Mouse (Mus musculus) intestine, embryonic 15.5 days (tissue): Measurements from ENCODE around the gene Cct5. TPM values are rescaled to one million over a fixed set of nuclear protein-coding genes. Genes with fewer than 3 reads are reported as not detected.
A peak's percentile ranks its signal among the peaks of the same experiment; 100 is the strongest.

Source experiments
- ATAC-seq: fragments of 200-750 bp; cut with Nextera tagmentation; 2 replicates; pipeline ENCODE4 v1.8.0; 2017; ENCODE audit warnings: moderate TSS enrichment, moderate library complexity
- H3K27ac ChIP-seq: fragments of 300-500 bp; sonication (generic); 2 replicates; pipeline ENCODE4 v1.5.1; 2015; ENCODE audit warnings: mild to moderate bottlenecking, inconsistent platforms
- H3K27me3 ChIP-seq: fragments of 300-500 bp; sonication (generic); replicated peaks from 2 replicates; pipeline ENCODE4 v1.6.1; 2015; ENCODE audit warnings: inconsistent platforms
- H3K36me3 ChIP-seq: fragments of 300-500 bp; sonication (generic); 2 replicates; pipeline ENCODE4 v1.6.1; 2015; ENCODE audit warnings: inconsistent platforms
- H3K4me1 ChIP-seq: fragments of 300-500 bp; sonication (generic); replicated peaks from 2 replicates; pipeline ENCODE4 v1.6.1; 2015; ENCODE audit warnings: inconsistent platforms
- H3K4me2 ChIP-seq: fragments of 300-500 bp; sonication (generic); replicated peaks from 2 replicates; pipeline ENCODE4 v1.6.1; 2015; ENCODE audit warnings: mild to moderate bottlenecking, inconsistent platforms
- H3K4me3 ChIP-seq: fragments of 300-500 bp; sonication (generic); replicated peaks from 2 replicates; pipeline ENCODE4 v1.5.1; 2015; ENCODE audit warnings: inconsistent platforms
- H3K9ac ChIP-seq: fragments of 300-500 bp; sonication (generic); 2 replicates; pipeline ENCODE4 v1.6.1; 2015; ENCODE audit warnings: inconsistent platforms
- H3K9me3 ChIP-seq: fragments of 300-500 bp; sonication (generic); 2 replicates; pipeline ENCODE4 v1.6.1; 2016; ENCODE audit warnings: inconsistent platforms
- WGBS: fragments of 180-500 bp; shearing (Covaris S2); methylation state at CpG from one replicate; pipeline ENCODE4 v1.1.7; 2015; 5-methylcytosine and 5-hydroxymethylcytosine counted together
- polyA plus RNA-seq: library from polyadenylated mRNA; unstranded; fragments of >200 nt; fragmentation: Nextera tagmentation; extraction: Ambion mirVana; gene quantifications from 2 replicates; pipeline ENCODE4 v1.2.1, GENCODE M21; 2015

Cct5 gene
- polyA plus RNA-seq, 1 experiment from 2014 or later = 508 TPM

GRCm38 (mm10) chr15:31573287-31573686, 28.3 kb downstream of the Cct5 start:
- Histone ChIP-seq H3K36me3 (no peaks in the 10 kb centered on the region), H3K4me2 (no peak overlapping the region), H3K9ac (no peak overlapping the region), H3K4me3 (no peak overlapping the region), H3K4me1 (peaks cover 9% of the 10 kb centered on the region), H3K27ac (no peak overlapping the region), H3K9me3 (no peaks in the 10 kb centered on the region), H3K27me3 (no peaks in the 10 kb centered on the region)
- no peak for ATAC-seq
- 81% methylated on average over 4 of the region's 4 CpGs for WGBS

DNA sequence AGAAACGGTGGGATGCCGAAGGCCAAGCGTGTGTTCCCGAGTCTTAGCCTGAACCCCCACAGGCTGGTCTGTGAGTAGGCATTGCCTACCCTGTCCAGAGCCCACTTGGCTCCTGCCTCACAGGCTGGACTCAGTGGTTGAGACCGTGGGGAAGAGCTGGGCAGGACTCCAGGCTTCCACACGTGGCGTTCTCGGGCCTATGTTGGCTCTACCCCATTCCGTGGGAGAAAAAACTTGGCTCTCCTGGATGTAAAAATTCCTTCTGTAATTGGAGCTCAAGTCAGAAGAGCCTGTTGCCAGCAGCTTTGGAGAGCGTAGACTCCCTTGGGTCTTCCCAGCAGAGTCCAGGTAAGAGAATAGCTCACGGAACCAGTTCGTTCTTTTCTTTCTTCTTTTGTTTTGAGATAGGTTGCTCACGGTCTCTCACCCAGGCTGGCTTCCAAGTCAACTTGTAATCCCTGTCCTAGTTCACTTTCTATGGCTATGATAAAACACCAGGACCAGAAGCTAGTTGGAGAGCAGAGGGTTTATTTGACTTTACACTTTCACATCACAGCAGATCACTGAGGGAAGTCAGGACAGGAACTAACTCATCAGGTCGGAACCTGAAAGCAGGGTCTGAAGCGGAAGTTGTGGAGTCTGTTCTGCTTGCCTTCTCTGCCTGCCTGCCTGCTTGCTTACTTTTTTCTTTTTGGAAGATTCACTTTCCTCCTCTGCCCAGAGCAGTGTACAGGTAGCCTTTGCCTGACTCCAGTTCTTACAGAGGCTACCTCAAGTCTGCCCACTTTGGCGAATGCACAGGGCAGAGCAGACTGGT, 29.5 kb downstream of the Cct5 start:
- WGBS = 84% methylated on average over 16 of the region's 16 CpGs
- H3K27me3 ChIP-seq = no peaks in the 10 kb centered on the region
- H3K36me3 ChIP-seq = no peaks in the 10 kb centered on the region
- ATAC-seq = no peak
- no peaks in the 10 kb centered on the region for H3K9me3 ChIP-seq
- H3K4me2 ChIP-seq = no peak overlapping the region
- no peak overlapping the region for H3K9ac ChIP-seq
- H3K27ac ChIP-seq = no peak overlapping the region
- no peak overlapping the region for H3K4me3 ChIP-seq
- peaks cover 9% of the 10 kb centered on the region for H3K4me1 ChIP-seq

DNA sequence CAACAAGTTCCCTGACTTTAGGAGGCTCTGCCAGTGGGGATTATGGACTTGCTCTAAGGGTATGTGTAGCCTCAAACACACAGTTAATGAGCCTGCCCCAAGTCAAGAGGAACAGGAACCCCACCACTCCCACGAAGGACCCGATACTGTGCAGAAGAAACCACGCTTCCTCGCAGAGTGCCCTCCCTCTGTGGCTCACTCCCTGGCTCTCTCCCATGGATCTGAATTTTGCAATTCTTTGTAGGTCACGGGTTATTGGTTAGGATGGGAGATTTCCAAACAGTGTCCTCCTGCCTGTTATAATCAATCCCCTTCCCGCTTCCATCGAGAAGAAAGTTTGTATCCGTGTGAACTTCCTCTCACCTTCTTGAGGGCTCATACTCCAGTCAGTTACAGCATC, 30.6 kb downstream of the Cct5 start:
- H3K9me3 ChIP-seq = no peaks in the 10 kb centered on the region
- 92% methylated on average over 8 of the region's 8 CpGs for WGBS
- no peaks in the 10 kb centered on the region for H3K36me3 ChIP-seq
- no peak overlapping the region for H3K9ac ChIP-seq
- H3K27ac ChIP-seq = no peak overlapping the region
- no peak overlapping the region for H3K4me2 ChIP-seq
- no peaks in the 10 kb centered on the region for H3K27me3 ChIP-seq
- H3K4me1 ChIP-seq = peaks cover 9% of the 10 kb centered on the region
- no peak overlapping the region for H3K4me3 ChIP-seq
- ATAC-seq = no peak

DNA sequence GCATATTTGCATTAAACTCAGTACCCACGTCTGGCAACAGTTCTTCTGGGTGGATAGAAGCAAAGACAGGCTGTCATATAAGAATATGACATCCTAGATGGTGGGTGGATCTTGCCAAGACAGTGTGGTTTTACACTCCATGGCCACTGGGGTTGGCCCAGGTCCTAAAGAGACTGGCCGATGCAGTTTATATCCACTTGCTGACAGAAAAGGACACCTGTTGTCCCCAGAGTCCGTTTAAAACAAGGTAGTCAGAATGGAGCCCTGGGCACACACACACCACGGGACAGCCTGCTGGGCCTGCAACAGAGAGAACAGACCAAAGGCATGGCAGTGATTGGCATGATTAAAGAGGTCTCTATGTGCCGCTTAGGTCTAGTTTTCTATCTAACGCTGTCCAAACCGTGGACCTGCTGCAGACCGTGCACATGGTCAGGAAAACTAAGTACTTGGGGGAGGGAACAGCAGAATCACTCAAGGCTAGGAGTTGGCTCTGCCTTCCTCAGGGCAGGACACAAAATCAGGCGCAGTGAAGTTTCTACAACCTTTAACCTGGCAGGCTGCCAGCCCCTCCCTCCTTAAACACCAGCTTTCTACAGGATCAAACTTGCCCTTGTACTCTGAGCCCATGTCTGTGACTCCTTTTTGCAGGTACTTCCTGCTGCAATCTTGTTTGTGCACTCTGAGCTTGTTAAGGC, 32.1 kb downstream of the Cct5 start:
- WGBS = 55% methylated on average over 9 of the region's 9 CpGs
- peak overlapping the region; percentile 85 for H3K27ac ChIP-seq
- peak overlapping the region; percentile 48 for H3K4me2 ChIP-seq
- no peak overlapping the region for H3K9ac ChIP-seq
- peaks cover 11% of the 10 kb centered on the region for H3K4me1 ChIP-seq
- ATAC-seq = peak; percentile 85
- H3K36me3 ChIP-seq = no peaks in the 10 kb centered on the region
- 0 out of 2 replicates have a peak overlapping the region, but pooled peaks have one; percentile 1 for H3K4me3 ChIP-seq
- no peaks in the 10 kb centered on the region for H3K9me3 ChIP-seq
- no peaks in the 10 kb centered on the region for H3K27me3 ChIP-seq

- Histone ChIP-seq H3K27me3 (no peaks in the 10 kb centered on the region), H3K9ac (peak overlapping the region; percentile 4; the same call in 1 of the 2 replicates), H3K4me2 (peak overlapping the region; percentile 48), H3K4me1 (peaks cover 11% of the 10 kb centered on the region), H3K36me3 (no peaks in the 10 kb centered on the region), H3K4me3 (0 out of 2 replicates have a peak overlapping the region, but pooled peaks have one; percentile 7), H3K9me3 (no peaks in the 10 kb centered on the region), H3K27ac (peak overlapping the region; percentile 85)
- peak; percentile 67 for ATAC-seq
- 13% methylated on average over 12 of the region's 12 CpGs for WGBS
Measured at GRCm38 (mm10) chr15:31568581-31568996, 33.0 kb downstream of the Cct5 start.

GRCm38 (mm10) chr15:31567431-31567830, 34.2 kb downstream of the Cct5 start:
- Histone ChIP-seq H3K27ac (no peak overlapping the region), H3K4me3 (no peak overlapping the region), H3K9me3 (no peaks in the 10 kb centered on the region), H3K27me3 (no peaks in the 10 kb centered on the region), H3K4me2 (no peak overlapping the region), H3K9ac (no peak overlapping the region), H3K36me3 (no peaks in the 10 kb centered on the region), H3K4me1 (peaks cover 11% of the 10 kb centered on the region)
- WGBS = 78% methylated on average over 7 of the region's 7 CpGs
- ATAC-seq = no peak

GRCm38 (mm10) chr15:31565786-31566185, 35.8 kb downstream of the Cct5 start:
- Histone ChIP-seq H3K4me2 (no peak overlapping the region), H3K27ac (no peak overlapping the region), H3K4me1 (peaks cover 11% of the 10 kb centered on the region), H3K27me3 (no peaks in the 10 kb centered on the region), H3K9me3 (no peaks in the 10 kb centered on the region), H3K9ac (no peak overlapping the region), H3K4me3 (no peak overlapping the region), H3K36me3 (no peaks in the 10 kb centered on the region)
- ATAC-seq = no peak
- 74% methylated on average over 1 of the region's 1 CpGs for WGBS

DNA sequence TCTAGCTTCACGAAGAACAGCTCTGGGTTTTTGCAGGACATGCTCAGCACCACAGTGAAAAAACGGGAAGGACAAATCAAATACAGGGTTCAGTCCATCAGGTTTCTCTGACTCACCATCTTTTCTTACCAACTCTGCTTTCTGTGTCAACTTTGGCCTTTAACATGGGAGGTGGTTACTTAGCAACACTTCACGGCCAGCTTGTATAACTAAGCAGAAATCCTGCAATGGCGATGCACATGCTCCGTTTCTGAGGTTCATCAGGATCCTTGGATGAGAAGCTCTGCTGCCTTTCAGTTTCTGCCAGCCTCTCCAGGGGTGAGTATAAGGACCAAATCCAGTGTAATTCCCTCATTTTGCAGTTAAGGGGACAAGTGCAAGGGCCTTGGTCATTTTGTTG, 36.4 kb downstream of the Cct5 start, which contains the start of gene Cmbl:
TSS of gene Cmbl (plus strand) at position 206 of the 400 bp plus-strand sequence.
- Histone ChIP-seq H3K9me3 (no peaks in the 10 kb centered on the region), H3K4me3 (no peak within 1 kb of the TSS), H3K4me1 (peaks cover 8% of the 10 kb centered on the region), H3K4me2 (no peak within 1 kb of the TSS), H3K9ac (no peak within 1 kb of the TSS), H3K27ac (no peak within 1 kb of the TSS), H3K27me3 (no peaks in the 10 kb centered on the region), H3K36me3 (no peaks in the 10 kb centered on the region)
- WGBS = 57% methylated on average over 5 of the region's 5 CpGs
- ATAC-seq = no peak

DNA sequence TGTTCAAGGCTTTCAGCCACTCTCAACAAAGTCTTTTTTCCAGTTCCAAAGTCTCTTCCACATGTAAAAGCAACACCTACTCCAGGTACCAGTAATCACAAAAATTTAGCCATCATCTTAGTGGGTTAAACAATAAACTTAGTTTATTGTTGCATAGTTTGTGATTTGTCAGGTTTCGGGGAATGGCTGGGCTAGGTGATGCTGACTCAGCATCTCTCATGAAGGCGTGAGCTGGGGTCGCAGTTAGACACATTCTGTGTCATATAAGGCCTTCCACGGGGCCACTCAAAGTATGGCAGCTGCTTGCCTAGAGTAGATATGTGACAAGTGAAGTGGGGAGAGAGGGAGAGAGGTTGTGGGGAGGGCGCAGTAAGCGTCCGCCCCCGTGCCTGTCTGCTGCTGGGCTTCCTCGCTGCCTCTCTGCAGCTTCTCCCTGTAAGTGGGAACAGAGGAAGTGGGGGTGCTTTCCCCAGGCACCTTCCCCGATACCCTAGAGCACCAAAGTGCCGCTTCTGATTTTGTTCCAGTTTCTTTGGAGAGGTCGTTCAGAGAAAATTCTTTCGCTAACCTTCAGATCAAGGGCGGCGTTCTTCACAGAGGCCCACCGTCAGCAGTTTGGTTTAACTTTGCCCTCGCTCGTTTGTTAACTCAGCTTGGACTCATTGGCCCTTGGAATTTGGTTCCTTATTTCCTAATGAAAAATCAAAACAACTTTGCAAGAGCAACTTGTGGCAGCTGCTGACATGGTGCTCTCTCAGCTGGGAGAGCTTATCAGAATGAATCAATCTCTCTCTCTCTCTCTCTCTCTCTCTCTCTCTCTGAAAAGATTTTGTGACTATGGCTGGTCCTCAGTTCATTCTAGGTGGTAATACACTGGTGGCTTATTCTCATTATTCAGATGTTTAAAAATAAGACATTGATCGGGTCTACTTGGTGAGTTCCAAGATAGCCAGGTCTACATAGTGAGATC, 37.7 kb downstream of the Cct5 start:
- peak overlapping the region; percentile 51; the same call in 1 of the 2 replicates for H3K27ac ChIP-seq
- no peaks in the 10 kb centered on the region for H3K36me3 ChIP-seq

DNA sequence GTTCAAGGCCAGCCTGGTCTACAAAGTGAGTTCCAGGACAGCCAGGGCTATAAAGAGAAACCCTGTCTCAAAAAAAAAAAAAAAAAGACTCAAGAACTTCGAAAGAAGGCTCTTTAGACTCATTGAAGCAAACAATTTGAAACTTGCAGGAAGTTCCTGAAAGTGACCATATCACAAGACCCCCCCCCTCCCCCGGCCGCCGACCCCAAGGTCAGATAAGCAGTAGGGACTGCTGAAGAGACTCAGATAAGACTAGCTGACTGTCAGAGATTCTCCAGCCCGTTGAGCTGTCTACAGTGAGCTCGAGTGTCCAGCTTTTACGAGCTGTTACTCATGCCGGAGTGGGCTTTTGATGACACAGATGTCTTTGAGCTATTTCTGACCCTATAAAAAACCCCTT, 38.8 kb downstream of the Cct5 start:
- H3K4me3 ChIP-seq = no peak overlapping the region
- H3K27ac ChIP-seq = no peak overlapping the region
- peaks cover 2% of the 10 kb centered on the region; the same call in 1 of the 2 replicates for H3K4me1 ChIP-seq
- ATAC-seq = no peak
- no peak overlapping the region for H3K9ac ChIP-seq
- WGBS = 65% methylated on average over 8 of the region's 8 CpGs
- H3K9me3 ChIP-seq = no peaks in the 10 kb centered on the region
- H3K4me2 ChIP-seq = no peak overlapping the region
- no peaks in the 10 kb centered on the region for H3K27me3 ChIP-seq
- no peaks in the 10 kb centered on the region for H3K36me3 ChIP-seq

More for the DNA sequence above, 37.7 kb downstream of the Cct5 start:
- Histone ChIP-seq H3K4me1 (peaks cover 7% of the 10 kb centered on the region), H3K9me3 (no peaks in the 10 kb centered on the region), H3K27me3 (no peaks in the 10 kb centered on the region), H3K4me2 (peak overlapping the region; percentile 36), H3K4me3 (no peak overlapping the region), H3K9ac (no peak overlapping the region)
- 56% methylated on average over 19 of the region's 19 CpGs for WGBS
- peak; percentile 55 for ATAC-seq

GRCm38 (mm10) chr15:31561976-31562375, 39.6 kb downstream of the Cct5 start:
- no peak overlapping the region for H3K9ac ChIP-seq
- 96% methylated on average over 4 of the region's 4 CpGs for WGBS

More at GRCm38 (mm10) chr15:31561976-31562375, 39.6 kb downstream of the Cct5 start:
- Histone ChIP-seq H3K27ac (no peak overlapping the region), H3K36me3 (no peaks in the 10 kb centered on the region), H3K9me3 (no peaks in the 10 kb centered on the region), H3K27me3 (no peaks in the 10 kb centered on the region), H3K4me2 (no peak overlapping the region), H3K4me1 (peaks cover 2% of the 10 kb centered on the region; the same call in 1 of the 2 replicates), H3K4me3 (no peak overlapping the region)
- ATAC-seq = no peak
